Mouse (Mus musculus): ENCODE data around the gene Olfr71.
A peak's percentile ranks its signal among the peaks of the same experiment; 100 is the strongest.

Gene Olfr71

GRCm38 (mm10) chr4:43709869-43710268, at the start of gene Olfr71:
Olfr71 (minus strand) TSS chr4:43710255.
- no peak for DNase-seq (ENCODE audit: low spot score)

GRCm38 (mm10) chr4:43757213-43757612, 47.2 kb upstream of the Olfr71 start:
- no peak for DNase-seq (ENCODE audit: low spot score)

GRCm38 (mm10) chr4:43745187-43745586, 35.1 kb upstream of the Olfr71 start:
- DNase-seq (ENCODE audit: low spot score), result no peak

GRCm38 (mm10) chr4:43743099-43743498, 33.0 kb upstream of the Olfr71 start:
- DNase-seq (ENCODE audit: low spot score), result no peak

- DNase-seq (ENCODE audit: low spot score), result no peak
These were observed 32.6 kb upstream of the Olfr71 start for GRCm38 (mm10) chr4:43742637-43743036.

GRCm38 (mm10) chr4:43741526-43741925, 31.5 kb upstream of the Olfr71 start:
- no peak for DNase-seq (ENCODE audit: low spot score)

GRCm38 (mm10) chr4:43738989-43739674, 29.1 kb upstream of the Olfr71 start:
- no peak for DNase-seq (ENCODE audit: low spot score)

- DNase-seq (ENCODE audit: low spot score), result no peak
These were observed 27.1 kb upstream of the Olfr71 start for GRCm38 (mm10) chr4:43737144-43737543.

- DNase-seq (ENCODE audit: low spot score), result no peak
These were observed 23.1 kb upstream of the Olfr71 start for GRCm38 (mm10) chr4:43733186-43733585.

- no peak for DNase-seq (ENCODE audit: low spot score)
These were observed 22.1 kb upstream of the Olfr71 start for GRCm38 (mm10) chr4:43732171-43732570.

- no peak for DNase-seq (ENCODE audit: low spot score)
These were observed 20.8 kb upstream of the Olfr71 start for GRCm38 (mm10) chr4:43730750-43731297.

- no peak for DNase-seq (ENCODE audit: low spot score)
These were observed 19.9 kb upstream of the Olfr71 start, which contains the start of gene Spaar for GRCm38 (mm10) chr4:43729794-43730550. Spaar (plus strand) TSS chr4:43730034.

- no peak for DNase-seq (ENCODE audit: low spot score)
These were observed 19.1 kb upstream of the Olfr71 start for GRCm38 (mm10) chr4:43729126-43729525.

- DNase-seq (ENCODE audit: low spot score), result peak; percentile 49
These were observed 18.5 kb upstream of the Olfr71 start for GRCm38 (mm10) chr4:43728576-43728954.

GRCm38 (mm10) chr4:43727718-43728575, 17.9 kb upstream of the Olfr71 start:
- DNase-seq (ENCODE audit: low spot score), result no peak

- peak; percentile 78 for DNase-seq (ENCODE audit: low spot score)
These were observed 16.9 kb upstream of the Olfr71 start, which contains the start of gene Hrct1 for GRCm38 (mm10) chr4:43726995-43727394. Hrct1 (plus strand) TSS chr4:43727188.

GRCm38 (mm10) chr4:43726228-43726993, 16.4 kb upstream of the Olfr71 start:
- DNase-seq (ENCODE audit: low spot score), result no peak

- DNase-seq (ENCODE audit: low spot score), result no peak
These were observed 14.7 kb upstream of the Olfr71 start for GRCm38 (mm10) chr4:43724764-43725163.

GRCm38 (mm10) chr4:43722191-43722590, 12.1 kb upstream of the Olfr71 start:
- DNase-seq (ENCODE audit: low spot score), result no peak

- DNase-seq (ENCODE audit: low spot score), result no peak
These were observed 10.6 kb upstream of the Olfr71 start for GRCm38 (mm10) chr4:43720491-43721228.

All from ovary, adult 18-20 months (tissue).